Mouse (Mus musculus) brain, embryonic 14.5 days (tissue): ENCODE measurements around the gene Ralgds.
A peak's percentile ranks its signal among the peaks of the same experiment; 100 is the strongest.

Experiments used
- CTCF ChIP-seq: fragments of 200-500 bp; IDR thresholded peaks from 2 replicates; pipeline ENCODE4 v1.5.1; 2012; ENCODE audit warnings: inconsistent platforms, mild to moderate bottlenecking, moderate library complexity, borderline replicate concordance; ENCODE audit not compliant: insufficient read depth, insufficient read length; ENCODE audit errors: extremely low read depth
- POLR2A ChIP-seq: fragments of 200-500 bp; IDR thresholded peaks from 2 replicates; pipeline ENCODE4 v1.6.1; 2012; ENCODE audit warnings: mild to moderate bottlenecking, inconsistent platforms, borderline replicate concordance; ENCODE audit not compliant: poor library complexity, insufficient read depth, insufficient read length, severe bottlenecking; ENCODE audit errors: extremely low read depth

- peak; percentile 90 for TF ChIP-seq CTCF
- peak; percentile 88; the same call in 1 of the 2 replicates for TF ChIP-seq POLR2A
Observed at GRCm38 (mm10) chr2:28467860-28468485, 45.0 kb upstream of the Ralgds start, which contains the start of gene Mrps2.
